Mouse (Mus musculus) hematopoietic stem cell, adult 5-6 weeks (primary cell): ENCODE measurements around the gene Cntd1. TPM values are rescaled to one million over a fixed set of nuclear protein-coding genes. Genes with fewer than 3 reads are reported as not detected.
A peak's percentile ranks its signal among the peaks of the same experiment; 100 is the strongest.

Experiments
- ATAC-seq, 2 experiments: fragments of 125-278 bp in 1 of 2; replicated peaks in 1 of 2; 2 replicates each; pipeline ENCODE4 v1.8.0; 2016 to 2017; ENCODE audit warnings: inconsistent platforms in 2 of 2, mild to moderate bottlenecking in 2 of 2, moderate number of reproducible peaks in 2 of 2, low read depth in 1 of 2, moderate TSS enrichment in 1 of 2; ENCODE audit not compliant: low FRiP score in 2 of 2, poor library complexity in 2 of 2, severe bottlenecking in 2 of 2, insufficient read depth in 1 of 2, low TSS enrichment in 1 of 2
- total RNA-seq: library from RNA; stranded (forward); fragments of 172-1452, 232-1000 nt; gene quantifications from 2 replicates; pipeline ENCODE4 v1.2.3, GENCODE M21; 2017

Cntd1 gene
- total RNA-seq, 1 experiment from 2014 or later: 1.3 TPM

DNA sequence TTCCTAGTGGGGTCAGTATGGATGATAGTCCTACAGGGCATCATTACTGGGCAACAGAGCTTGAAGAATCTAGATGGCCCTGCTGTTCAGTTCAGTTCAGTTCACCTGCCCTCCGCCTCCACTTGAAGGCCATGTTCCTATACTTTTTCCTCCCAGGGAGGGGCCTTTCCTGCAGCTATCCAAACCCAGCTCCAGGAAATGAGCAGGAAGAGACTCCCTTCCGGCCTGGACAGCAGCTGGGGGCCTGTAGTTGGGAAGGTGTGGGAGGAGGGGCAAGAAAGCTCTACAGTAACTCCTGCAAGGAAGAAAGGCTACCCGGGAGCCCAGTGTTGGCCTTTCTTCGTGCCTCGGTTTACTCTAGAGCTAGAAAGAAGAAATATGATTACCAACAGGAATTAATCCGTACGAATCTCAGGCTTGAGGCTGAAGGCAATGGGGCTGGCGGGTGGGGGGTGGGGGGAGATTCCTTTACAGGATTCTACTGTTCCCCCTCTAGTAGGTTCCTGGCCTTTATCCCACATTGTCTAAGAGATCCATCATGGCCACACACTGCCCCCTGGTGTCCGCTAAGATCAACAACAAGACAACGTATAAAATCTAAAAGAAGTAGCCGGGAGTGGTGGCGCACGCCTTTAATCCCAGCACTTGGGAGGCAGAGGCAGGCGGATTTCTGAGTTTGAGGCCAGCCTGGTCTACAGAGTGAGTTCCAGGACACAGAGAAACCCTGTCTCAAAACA lies 30.4 kb upstream of the Cntd1 start:
- ATAC-seq: peak in 1 of 2 experiments; percentile 51; a peak in 1 of 4 replicates

DNA sequence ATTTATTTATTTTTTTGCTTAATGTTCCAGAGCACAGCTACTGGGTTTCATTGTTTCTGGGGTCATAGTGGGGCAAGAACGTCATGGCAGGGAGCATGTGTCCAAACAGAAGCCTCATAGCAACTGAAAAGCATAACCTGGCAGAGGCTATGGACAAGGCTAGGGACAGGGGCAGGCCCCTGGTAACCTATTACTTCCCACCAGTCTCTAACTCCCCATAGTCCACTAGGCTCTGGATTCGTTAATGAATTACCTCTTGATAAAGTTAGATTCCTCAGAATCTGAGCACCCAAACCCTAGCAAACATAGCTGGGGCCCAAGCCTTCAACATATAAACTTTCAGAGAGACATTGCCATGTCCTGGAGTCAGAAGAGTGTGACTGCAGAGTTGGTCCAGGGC lies 27.8 kb upstream of the Cntd1 start:
- ATAC-seq: no peak

DNA sequence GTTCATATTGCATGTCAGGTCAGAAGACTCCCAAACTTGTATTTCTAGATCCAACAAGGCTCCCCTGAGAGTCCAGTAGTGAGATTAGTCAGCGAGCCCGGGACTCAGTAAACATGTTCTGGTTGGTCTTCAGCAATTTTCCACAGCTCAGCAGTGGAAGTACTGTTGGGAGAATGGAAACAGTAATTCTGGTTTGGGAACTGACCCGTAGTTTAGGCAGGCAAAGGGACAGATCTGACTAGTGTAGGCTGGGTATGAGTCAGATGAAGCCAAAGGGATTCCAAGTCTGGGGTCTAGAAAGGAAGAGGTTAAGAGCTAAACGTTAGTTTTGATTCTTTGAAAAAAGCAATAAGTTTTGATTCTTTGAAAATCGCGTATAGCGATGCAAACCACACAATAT lies 25.9 kb upstream of the Cntd1 start:
- no peak for ATAC-seq

DNA sequence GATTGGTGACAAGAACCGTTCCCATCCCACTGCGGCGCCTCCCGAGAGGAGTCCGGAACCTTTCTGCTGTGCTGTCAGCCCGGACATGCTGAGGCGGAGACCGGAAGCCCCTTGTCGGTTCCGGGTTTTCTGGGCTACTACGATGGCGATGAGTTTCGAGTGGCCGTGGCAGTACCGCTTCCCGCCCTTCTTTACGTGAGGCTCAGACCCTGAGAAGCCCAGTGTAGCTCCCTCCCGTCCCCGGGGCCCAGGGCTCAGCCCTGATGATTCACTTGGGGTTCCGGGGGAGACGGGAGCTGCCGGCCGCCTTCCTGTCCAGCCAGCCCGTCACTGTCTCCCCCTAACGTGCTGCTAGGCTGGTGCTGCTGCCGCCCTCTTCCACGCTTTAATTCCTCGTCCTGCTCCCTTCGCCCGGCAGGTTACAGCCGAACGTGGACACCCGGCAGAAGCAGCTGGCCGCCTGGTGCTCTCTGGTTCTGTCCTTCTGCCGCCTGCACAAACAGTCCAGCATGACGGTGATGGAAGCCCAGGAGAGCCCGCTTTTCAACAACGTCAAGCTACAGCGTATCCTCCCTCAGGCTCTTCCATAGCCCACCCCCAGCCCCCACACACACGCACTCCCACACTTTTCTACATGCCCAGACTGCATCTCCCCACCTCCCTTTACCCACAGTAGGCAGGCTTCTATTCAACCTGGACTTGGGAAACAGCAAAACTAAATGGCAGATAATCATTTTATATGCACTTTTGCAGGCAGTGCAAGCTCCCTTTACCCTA lies 25.0 kb upstream of the Cntd1 start, which contains the start of gene Vps25:
TSS of gene Vps25 (plus strand) at position 95 of the 777 bp plus-strand sequence.
- peak; percentile 82 to 96 for ATAC-seq

DNA sequence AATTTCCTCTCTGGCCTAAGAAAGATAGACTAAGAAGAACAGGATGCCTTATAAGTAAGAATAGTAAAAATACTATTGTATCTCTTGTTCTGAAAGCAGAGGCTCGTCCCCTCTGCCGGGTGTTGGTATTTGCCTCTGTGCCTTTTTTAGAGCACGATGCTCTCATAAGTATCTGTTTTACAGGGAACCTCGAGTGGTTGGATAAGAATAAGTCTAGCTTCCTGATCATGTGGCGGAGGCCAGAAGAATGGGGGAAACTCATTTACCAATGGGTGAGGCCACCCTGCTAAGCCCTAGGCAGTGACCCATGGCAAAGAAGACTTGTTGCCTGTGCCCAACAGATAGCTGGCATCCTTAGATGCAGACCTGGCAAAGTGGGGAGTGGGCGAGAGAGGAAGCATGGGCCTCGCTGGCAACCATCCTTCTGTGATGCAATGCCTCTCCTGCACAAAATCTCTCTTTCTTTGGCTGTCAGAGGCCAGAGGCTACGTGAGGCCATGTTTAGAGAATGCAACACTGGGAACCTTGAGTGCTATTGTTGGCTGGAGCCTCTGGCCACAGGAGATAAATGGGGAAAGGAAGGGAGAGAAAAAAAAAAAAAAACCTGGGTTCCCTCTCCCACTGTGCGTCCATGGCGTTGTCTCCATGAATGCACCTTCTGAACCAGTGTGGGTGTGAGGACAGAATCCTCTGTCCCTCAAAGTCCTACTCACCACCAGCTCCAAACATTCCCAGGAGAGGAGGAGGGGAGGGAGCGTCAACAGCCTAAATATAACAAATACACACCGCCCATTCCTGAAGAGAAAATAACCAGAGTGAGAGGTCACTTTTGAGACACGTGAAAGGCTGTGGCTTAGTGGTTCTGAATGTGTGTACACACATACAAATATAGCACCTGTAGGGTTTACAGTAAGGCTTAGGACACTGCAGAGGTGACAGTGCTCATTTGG lies 22.7 kb upstream of the Cntd1 start:
- no peak for ATAC-seq

DNA sequence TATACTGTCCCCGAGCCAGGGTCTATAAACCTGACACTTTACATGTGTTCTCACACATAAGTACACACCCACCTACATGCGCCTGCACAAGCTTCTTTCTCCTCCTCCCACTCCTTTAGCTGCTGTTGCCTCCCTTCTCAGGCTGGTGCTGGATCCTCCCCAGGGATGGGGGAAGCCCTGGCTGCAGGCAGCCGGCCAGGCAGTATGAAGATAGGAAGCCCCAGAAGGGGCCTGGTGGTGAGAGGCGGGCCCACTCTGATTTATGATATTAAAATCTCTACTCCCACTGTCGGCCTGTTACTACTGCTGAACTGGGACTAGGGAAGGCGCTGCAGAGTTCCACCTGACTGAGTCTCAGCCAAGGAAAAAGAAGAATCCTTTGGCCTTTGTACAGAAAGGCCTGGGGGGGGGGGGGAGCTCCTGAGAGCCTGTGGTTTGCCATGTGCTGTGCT lies 19.5 kb upstream of the Cntd1 start:
- no peak for ATAC-seq

DNA sequence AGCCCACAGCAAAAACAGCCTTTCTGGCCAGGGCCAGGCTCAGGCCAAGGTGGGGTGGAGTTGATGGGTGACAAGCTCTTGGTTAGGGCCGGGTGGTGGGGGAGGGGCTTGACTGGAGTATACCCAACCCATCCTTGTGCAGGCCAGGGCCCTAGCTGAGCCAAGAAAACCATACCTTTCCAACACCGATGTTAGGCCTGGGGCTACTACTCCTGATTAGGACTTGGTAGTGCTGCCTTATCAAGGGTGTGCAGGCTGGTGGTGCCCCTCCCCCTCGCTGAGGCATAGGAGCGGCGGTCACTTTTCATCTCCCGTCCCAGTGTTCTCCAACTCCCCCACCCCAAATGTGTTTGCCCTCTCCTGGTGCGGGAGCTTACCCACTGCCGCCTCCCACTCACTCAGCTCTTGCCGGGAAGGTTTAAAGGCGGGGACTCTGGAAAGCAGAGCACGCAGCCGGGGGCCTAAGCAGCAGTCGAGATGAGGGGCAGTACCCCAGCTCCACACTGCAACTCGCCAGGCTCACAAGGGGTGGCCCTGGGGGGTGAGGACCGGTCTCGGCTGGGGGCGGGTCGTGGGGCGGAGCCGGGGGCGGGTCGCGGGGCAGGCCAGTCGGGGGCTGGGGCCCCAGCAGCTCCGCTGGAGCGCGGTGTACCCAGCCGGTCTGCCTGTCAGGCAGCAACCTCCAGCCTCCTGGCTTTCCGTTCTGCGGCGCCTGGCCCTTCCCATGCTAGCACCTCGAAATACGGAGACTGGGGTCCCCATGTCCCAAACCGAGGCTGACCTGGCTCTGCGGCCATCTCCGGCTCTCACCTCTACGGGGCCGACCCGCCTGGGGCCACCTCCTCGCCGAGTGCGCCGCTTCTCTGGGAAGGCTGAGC lies 18.6 kb upstream of the Cntd1 start, which contains the start of gene Wnk4:
TSS of gene Wnk4 (plus strand) at position 620 of the 878 bp plus-strand sequence.
- ATAC-seq: peak in 1 of 2 experiments; percentile 23; a peak in 3 of 4 replicates

DNA sequence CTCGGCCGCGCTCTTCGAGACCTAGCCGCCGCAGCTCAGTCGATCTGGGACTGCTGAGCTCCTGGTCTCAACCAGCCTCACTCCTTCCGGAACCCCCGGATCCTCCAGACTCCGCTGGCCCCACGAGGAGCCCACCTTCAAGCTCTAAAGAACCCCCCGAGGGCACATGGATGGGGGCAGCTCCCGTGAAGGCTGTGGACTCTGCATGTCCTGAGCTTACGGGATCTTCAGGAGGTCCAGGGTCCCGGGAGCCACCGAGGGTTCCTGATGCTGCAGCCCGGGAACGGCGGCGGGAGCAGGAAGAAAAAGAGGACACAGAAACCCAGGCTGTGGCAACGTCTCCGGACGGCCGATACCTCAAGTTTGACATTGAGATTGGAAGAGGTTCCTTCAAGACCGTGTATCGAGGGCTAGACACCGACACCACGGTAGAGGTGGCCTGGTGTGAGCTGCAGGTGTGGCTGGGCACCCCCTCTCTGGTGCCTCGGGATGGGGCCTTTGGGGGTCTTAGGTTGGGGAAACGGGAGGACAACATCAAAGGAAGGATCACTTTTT lies 17.9 kb upstream of the Cntd1 start:
- ATAC-seq: 0 out of 4 replicates have a peak, but pooled peaks of 1 of the 2 experiments have one; percentile 5

DNA sequence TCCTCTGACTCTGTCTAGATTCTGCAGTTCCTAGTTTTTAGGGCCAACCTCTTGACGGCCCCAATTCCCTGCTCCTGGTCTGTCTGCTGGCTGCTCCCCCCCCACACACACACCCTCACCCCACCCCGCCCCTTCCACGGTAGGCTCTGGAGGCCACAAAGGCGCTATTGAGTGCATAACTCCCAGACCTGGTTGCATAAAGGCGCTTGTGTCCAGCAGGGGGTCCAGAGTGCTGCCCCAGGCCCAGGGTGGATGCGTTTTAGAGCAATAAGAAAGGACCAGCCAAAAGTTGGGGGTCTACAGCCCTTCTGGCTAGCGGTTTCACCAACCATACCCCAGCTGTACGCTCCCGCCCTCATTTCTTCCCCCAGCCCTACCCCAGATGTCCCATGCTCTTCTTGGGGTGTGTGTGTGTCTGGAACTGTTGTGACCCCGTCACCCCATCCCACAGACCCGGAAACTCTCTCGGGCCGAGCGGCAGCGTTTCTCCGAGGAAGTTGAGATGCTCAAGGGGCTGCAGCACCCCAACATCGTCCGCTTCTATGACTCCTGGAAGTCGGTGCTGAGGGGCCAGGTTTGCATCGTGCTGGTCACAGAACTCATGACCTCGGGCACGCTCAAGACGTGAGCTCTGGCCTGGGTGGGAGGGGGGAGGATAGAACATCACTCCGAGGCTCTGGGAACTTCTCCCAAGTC lies 16.4 kb upstream of the Cntd1 start:
- ATAC-seq: no peak

DNA sequence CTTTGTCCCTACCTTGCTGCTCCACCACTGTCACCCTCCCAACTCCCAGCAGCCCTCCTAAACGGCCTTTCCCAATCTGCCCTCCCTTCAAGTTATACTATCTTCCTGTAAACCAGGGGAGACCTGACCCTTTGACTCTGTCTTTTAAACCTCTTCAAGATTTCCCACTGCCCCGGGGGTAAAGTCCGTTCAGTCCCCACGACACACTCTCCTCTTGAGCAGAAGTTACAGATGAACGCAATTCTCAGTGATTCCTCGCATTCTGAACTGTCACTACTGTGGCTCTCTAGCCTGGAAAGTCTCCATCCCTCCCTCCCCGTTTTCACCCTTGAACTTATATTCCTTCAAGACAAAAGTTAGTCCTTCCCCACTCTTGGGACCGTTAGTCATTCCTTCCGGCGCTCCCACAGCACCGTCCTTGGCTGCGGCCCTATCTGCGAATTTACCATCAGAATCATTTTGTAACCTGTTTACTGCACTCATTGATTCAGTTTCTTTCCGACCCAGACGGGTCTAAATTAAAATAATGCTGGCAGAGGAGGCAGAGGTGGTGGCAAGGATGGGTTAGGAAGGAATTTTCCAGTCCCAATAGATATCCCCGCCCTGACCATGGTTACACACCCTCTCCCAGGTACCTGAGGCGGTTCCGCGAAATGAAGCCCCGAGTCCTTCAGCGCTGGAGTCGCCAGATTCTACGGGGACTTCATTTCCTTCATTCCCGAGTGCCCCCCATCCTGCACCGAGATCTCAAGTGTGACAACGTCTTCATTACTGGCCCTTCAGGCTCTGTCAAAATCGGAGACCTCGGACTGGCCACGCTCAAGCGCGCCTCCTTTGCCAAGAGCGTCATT lies 15.4 kb upstream of the Cntd1 start:
- no peak for ATAC-seq

DNA sequence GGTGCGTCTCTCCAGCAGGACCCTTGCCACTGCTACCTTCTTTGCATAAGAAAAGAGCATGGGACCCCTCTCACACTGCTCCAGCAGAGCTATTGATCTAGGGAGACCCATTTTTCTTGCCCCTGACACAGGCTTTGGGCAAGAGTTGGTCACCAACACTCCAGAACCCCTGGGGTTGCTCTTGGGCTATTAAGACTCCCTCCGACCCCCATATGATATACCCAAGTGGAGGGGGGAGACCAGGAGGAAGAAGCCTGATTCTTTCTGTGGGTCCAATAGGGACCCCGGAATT lies 14.9 kb upstream of the Cntd1 start:
- no peak for ATAC-seq

DNA sequence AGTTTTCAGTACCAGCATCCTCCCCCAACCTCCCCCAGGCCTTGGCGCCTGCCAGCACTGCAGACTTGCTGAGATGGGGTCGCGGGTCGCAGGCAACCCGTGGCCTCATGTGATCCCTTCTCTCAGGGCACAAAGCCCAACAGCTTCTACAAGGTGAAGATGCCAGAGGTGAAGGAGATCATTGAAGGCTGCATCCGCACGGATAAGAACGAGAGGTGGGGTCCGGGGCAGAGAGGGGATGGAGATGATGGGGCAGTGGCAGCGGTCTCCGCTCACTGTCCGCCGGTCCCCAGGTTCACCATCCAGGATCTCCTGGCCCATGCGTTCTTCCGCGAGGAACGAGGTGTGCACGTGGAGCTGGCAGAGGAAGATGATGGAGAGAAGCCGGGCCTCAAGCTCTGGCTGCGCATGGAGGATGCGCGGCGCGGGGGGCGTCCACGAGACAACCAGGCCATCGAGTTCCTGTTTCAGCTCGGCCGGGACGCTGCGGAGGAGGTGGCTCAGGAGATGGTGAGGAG lies 13.8 kb upstream of the Cntd1 start:
- no peak for ATAC-seq

DNA sequence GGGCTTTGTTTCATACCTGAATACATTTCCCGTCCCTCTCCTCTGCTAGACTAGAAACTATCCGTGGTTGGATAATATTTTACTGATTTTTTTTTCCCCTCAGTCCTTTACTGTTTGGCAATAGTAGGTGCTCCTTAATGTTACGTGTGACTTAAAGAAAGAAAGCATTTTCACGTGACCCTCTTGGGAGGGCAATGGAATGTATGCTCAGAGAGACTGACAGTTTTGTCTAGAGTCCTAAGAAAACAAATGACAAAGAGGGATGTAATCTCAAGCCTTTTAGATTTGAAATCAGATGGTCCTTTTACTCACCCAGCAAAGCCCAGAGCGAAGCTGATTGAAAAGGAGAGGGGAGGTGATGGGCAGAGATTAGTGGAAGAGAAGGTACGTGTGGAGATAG lies 12.9 kb upstream of the Cntd1 start:
- no peak for ATAC-seq

DNA sequence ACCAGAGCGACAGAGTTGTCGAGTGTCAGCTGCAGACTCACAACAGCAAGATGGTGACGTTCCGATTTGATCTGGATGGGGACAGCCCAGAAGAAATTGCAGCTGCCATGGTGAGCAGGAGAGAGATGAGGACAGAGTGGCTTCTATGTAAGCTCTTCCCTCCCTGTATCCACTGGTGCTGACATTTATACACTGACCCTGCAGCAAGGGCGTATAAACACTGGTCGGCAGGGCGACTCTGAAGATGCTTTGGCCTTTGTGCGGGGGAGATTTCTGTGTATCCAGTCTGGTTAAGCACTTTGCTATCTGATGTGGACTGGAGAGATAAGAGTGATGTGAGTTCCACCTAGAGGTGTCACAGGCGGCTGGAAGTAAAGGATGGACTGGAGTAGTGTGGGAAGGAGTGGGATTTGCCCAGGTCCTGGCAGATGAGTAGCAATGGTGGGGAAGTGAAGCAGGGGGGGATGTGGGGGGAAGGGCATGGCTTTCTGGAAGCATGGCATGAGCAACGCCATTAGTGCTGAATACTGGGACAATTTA lies 9.2 kb upstream of the Cntd1 start:
- no peak for ATAC-seq

DNA sequence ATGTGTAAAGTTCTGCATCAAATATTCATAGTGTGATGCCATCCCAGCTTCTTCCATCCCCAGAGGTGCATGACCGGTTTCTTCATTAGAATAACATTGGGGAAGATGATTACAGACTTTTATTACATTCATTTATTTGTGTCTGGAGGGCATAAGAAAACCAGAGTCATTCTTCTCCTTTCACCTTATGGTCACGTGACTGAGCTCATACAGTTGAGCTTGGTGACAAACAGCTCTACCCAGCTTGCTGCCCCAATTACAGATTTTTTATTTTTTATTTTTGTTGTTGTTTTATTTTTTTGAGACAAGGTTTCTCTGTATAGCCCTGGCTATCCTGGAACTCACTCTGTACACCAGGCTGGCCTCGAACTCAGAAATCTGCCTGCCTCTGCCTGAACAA lies 6.4 kb upstream of the Cntd1 start:
- no peak for ATAC-seq
